In the genomic region with DNA sequence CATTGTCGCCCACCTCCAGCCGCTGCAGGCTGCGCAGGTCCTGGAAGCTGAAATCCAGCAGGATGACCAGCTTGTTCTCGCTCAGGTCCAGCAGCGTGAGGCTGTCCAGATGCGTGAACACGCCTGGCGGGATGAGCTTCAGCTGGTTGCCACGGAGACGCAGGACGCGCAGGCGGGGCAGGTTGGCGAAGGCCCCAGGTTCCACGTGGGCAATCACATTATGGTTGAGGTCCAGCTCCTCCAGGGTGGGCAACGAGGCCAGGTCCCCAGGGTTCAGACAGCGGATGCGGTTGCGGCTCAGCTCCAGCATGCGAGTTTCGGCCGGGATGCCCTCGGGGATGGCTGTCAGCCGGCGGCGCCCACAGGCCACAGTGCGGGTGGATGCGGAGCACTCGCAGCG, we compare ENCODE assay signal across 14 mouse cellular contexts. TPM values are rescaled to one million over a fixed set of nuclear protein-coding genes. Genes with fewer than 3 reads are reported as not detected.
DNase-seq lines count a peak whose midpoint lies in the region; ATAC-seq and TF ChIP-seq lines count a peak whose summit lies in the region.
"Had no signal": no experiment of that assay in that cellular context is flagged by ENCODE, and none has a peak within 500 bp of the region (broad histone marks: within the 10 kb centered on the region; RNA-seq: fewer than 3 reads in every experiment).

No protein-coding gene starts in this region.

- WGBS in liver, embryonic 11.5 days: 48% methylated on average over 30 of the region's 30 CpGs
- 63% methylated on average over 30 of the region's 30 CpGs for WGBS in liver, postnatal 0 days (ENCODE audit: insufficient replicate concordance)
- WGBS in embryonic facial prominence, embryonic 13.5 days: 60% methylated on average over 30 of the region's 30 CpGs
- WGBS in limb, embryonic 13.5 days: 57% methylated on average over 30 of the region's 30 CpGs

- 0 out of 2 replicates have a peak overlapping the region, but pooled peaks have one; percentile 8 for H3K4me3 ChIP-seq in liver, embryonic 11.5 days (ENCODE audit: low read depth, low read length)
- H3K4me3 ChIP-seq in liver, postnatal 0 days (ENCODE audit: low read depth, low read length): no peak overlapping the region
- 0 out of 2 replicates have a peak overlapping the region, but pooled peaks have one; percentile 5 for H3K4me3 ChIP-seq in embryonic facial prominence, embryonic 13.5 days
- H3K4me3 ChIP-seq in limb, embryonic 13.5 days: peak overlapping the region; percentile 15; the same call in 1 of the 2 replicates
- H3K4me3 ChIP-seq: liver, embryonic 15.5 days had no signal

- H3K4me2 ChIP-seq in liver, embryonic 11.5 days: no peak overlapping the region
- H3K4me2 ChIP-seq in liver, postnatal 0 days (ENCODE audit: low read depth, low read length): no peak overlapping the region
- peak overlapping the region; percentile 7; the same call in 1 of the 2 replicates for H3K4me2 ChIP-seq in embryonic facial prominence, embryonic 13.5 days
- 0 out of 2 replicates have a peak overlapping the region, but pooled peaks have one; percentile 14 for H3K4me2 ChIP-seq in limb, embryonic 13.5 days (replicated peaks)
- H3K4me2 ChIP-seq: liver, embryonic 15.5 days had no signal

- H3K27ac ChIP-seq in liver, embryonic 11.5 days (ENCODE audit: low read depth, low read length): no peak overlapping the region
- no peak overlapping the region for H3K27ac ChIP-seq in liver, postnatal 0 days (ENCODE audit: low read depth)
- H3K27ac ChIP-seq in embryonic facial prominence, embryonic 13.5 days: no peak overlapping the region
- no peak overlapping the region for H3K27ac ChIP-seq in limb, embryonic 13.5 days
- H3K27ac ChIP-seq: liver, embryonic 15.5 days had no signal

- peaks cover 59% of the 10 kb centered on the region for H3K27me3 ChIP-seq in liver, embryonic 11.5 days (replicated peaks; ENCODE audit: control insufficient read depth, insufficient read depth, low read length)
- peaks cover 30% of the 10 kb centered on the region for H3K27me3 ChIP-seq in liver, postnatal 0 days (ENCODE audit: insufficient read depth, low read length)
- H3K27me3 ChIP-seq in embryonic facial prominence, embryonic 13.5 days: peaks cover 57% of the 10 kb centered on the region
- peaks cover 76% of the 10 kb centered on the region for H3K27me3 ChIP-seq in limb, embryonic 13.5 days

- no peak for TF ChIP-seq CTCF in liver, postnatal 0 days (IDR thresholded peaks at IDR 0.05; ENCODE audit: low read depth)

- ATAC-seq in cerebellum, adult (ENCODE audit: insufficient number of reproducible peaks, low FRiP score, low TSS enrichment): no peak
- no peak for ATAC-seq in liver, embryonic 11.5 days (replicated peaks; ENCODE audit: low FRiP score)
- no peak for ATAC-seq in liver, postnatal 0 days
- ATAC-seq in embryonic facial prominence, embryonic 13.5 days (ENCODE audit: insufficient number of reproducible peaks, insufficient read depth, low FRiP score, low TSS enrichment, low read depth): no peak
- ATAC-seq in limb, embryonic 13.5 days (ENCODE audit: low FRiP score, low read depth): no peak
- ATAC-seq: activated CD4-positive, CD25-positive, alpha-beta regulatory T cell, adult 4 months had no signal

- peaks cover 12% of the 10 kb centered on the region for H3K4me1 ChIP-seq in liver, embryonic 11.5 days (replicated peaks; ENCODE audit: control insufficient read depth, insufficient read depth, low read length)
- H3K4me1 ChIP-seq in liver, postnatal 0 days (ENCODE audit: insufficient read depth): peaks cover 8% of the 10 kb centered on the region
- peaks cover 13% of the 10 kb centered on the region for H3K4me1 ChIP-seq in embryonic facial prominence, embryonic 13.5 days
- H3K4me1 ChIP-seq in limb, embryonic 13.5 days: peaks cover 7% of the 10 kb centered on the region

- H3K36me3 ChIP-seq in liver, embryonic 11.5 days (ENCODE audit: control insufficient read depth, insufficient read depth, low read length): no peaks in the 10 kb centered on the region; the same call in 1 of the 2 replicates
- 0 out of 2 replicates have a peak, but pooled peaks cover 2% of the 10 kb centered on the region for H3K36me3 ChIP-seq in liver, postnatal 0 days (replicated peaks; ENCODE audit: insufficient read depth, low read length)
- peaks cover 9% of the 10 kb centered on the region for H3K36me3 ChIP-seq in embryonic facial prominence, embryonic 13.5 days
- peaks cover 2% of the 10 kb centered on the region for H3K36me3 ChIP-seq in limb, embryonic 13.5 days

- no peaks in the 10 kb centered on the region for H3K9me3 ChIP-seq in liver, embryonic 11.5 days (ENCODE audit: control insufficient read depth, low read length)
- H3K9me3 ChIP-seq in liver, postnatal 0 days (ENCODE audit: low read length): no peaks in the 10 kb centered on the region
- H3K9me3 ChIP-seq in embryonic facial prominence, embryonic 13.5 days: peaks cover 14% of the 10 kb centered on the region
- H3K9me3 ChIP-seq in limb, embryonic 13.5 days: no peaks in the 10 kb centered on the region
- H3K9me3 ChIP-seq: liver, embryonic 15.5 days had no signal

- H3K9ac ChIP-seq in liver, embryonic 11.5 days (ENCODE audit: low read depth, low read length): 0 out of 2 replicates have a peak overlapping the region, but pooled peaks have one; percentile 34
- H3K9ac ChIP-seq in liver, postnatal 0 days (replicated peaks): no peak overlapping the region
- no peak overlapping the region for H3K9ac ChIP-seq in embryonic facial prominence, embryonic 13.5 days
- H3K9ac ChIP-seq in limb, embryonic 13.5 days: no peak overlapping the region
- H3K9ac ChIP-seq: liver, embryonic 15.5 days had no signal

- no peak for TF ChIP-seq EP300 in liver, postnatal 0 days (IDR thresholded peaks at IDR 0.05; ENCODE audit: low read depth)

- DNase-seq in cerebellum, postnatal 10 days: peak; percentile 60 to 62
- no peak for DNase-seq in liver, embryonic 11.5 days (ENCODE audit: low spot score)
- no peak for DNase-seq in liver, postnatal 0 days
- no peak for DNase-seq in kidney, adult 11 months
- no peak for DNase-seq in gastrocnemius, adult 18-20 months (ENCODE audit: low spot score)
- DNase-seq: kidney, adult 18-20 months; right cerebral cortex, postnatal 4 days had no signal

RNA-seq across cellular contexts. Expression of a gene that starts 8.2 kb away (rescaled TPM):
- polyA plus RNA-seq in liver, embryonic 11.5 days (2014; fragmentation: Nextera tagmentation; extraction: Ambion mirVana): 0.05 TPM in 1 of 2 replicates, not detected in the other
- polyA plus RNA-seq in liver, postnatal 0 days (2015; fragmentation: Nextera tagmentation; extraction: Ambion mirVana): not detected in 2 replicates
- 1.9 and 2.0 TPM in 2 replicates for polyA plus RNA-seq in embryonic facial prominence, embryonic 13.5 days (2015; fragmentation: Nextera tagmentation; extraction: Ambion mirVana)
- 0.92 and 1.3 TPM in 2 replicates for polyA plus RNA-seq in limb, embryonic 13.5 days (2015; fragmentation: Nextera tagmentation; extraction: Ambion mirVana)
- 10 to 100 TPM in 1 of 2 experiments, 1 to 10 TPM in 1; 8.3 to 12.6 TPM for total RNA-seq in gastrocnemius, adult 18-20 months (2021)
- total RNA-seq: megakaryocyte progenitor cell, adult 5-6 weeks; MEL had no signal
- polyA plus RNA-seq: activated CD4-positive, CD25-positive, alpha-beta regulatory T cell, adult 4 months; liver, embryonic 15.5 days had no signal

RNA-seq across cellular contexts. Expression of a gene that starts 9.2 kb away (rescaled TPM):
- 1,793 and 1,800 TPM in 2 replicates for polyA plus RNA-seq in liver, embryonic 11.5 days (2014; fragmentation: Nextera tagmentation; extraction: Ambion mirVana)
- 1,017 and 1,029 TPM in 2 replicates for polyA plus RNA-seq in liver, postnatal 0 days (2015; fragmentation: Nextera tagmentation; extraction: Ambion mirVana)
- 1,868 and 1,916 TPM in 2 replicates for polyA plus RNA-seq in embryonic facial prominence, embryonic 13.5 days (2015; fragmentation: Nextera tagmentation; extraction: Ambion mirVana)
- polyA plus RNA-seq in limb, embryonic 13.5 days (2015; fragmentation: Nextera tagmentation; extraction: Ambion mirVana): 1,885 and 1,910 TPM in 2 replicates
- 100 to 1,000 TPM; 698 to 770 TPM for total RNA-seq in gastrocnemius, adult 18-20 months (2021)

RNA-seq across cellular contexts. Expression of a gene that starts 19.4 kb away (rescaled TPM):
- polyA plus RNA-seq in liver, embryonic 11.5 days (2014; fragmentation: Nextera tagmentation; extraction: Ambion mirVana): 403 and 453 TPM in 2 replicates
- 104 and 108 TPM in 2 replicates for polyA plus RNA-seq in liver, postnatal 0 days (2015; fragmentation: Nextera tagmentation; extraction: Ambion mirVana)
- polyA plus RNA-seq in embryonic facial prominence, embryonic 13.5 days (2015; fragmentation: Nextera tagmentation; extraction: Ambion mirVana): 313 and 339 TPM in 2 replicates
- polyA plus RNA-seq in limb, embryonic 13.5 days (2015; fragmentation: Nextera tagmentation; extraction: Ambion mirVana): 310 and 314 TPM in 2 replicates
- total RNA-seq in gastrocnemius, adult 18-20 months (2021): 10 to 100 TPM; 12.6 to 14.7 TPM

RNA-seq across cellular contexts. Expression of a gene that starts 19.5 kb away (rescaled TPM):
- 58.5 and 63.8 TPM in 2 replicates for polyA plus RNA-seq in liver, embryonic 11.5 days (2014; fragmentation: Nextera tagmentation; extraction: Ambion mirVana)
- 27.6 and 27.7 TPM in 2 replicates for polyA plus RNA-seq in liver, postnatal 0 days (2015; fragmentation: Nextera tagmentation; extraction: Ambion mirVana)
- polyA plus RNA-seq in embryonic facial prominence, embryonic 13.5 days (2015; fragmentation: Nextera tagmentation; extraction: Ambion mirVana): 49.3 and 54.5 TPM in 2 replicates
- 49.0 and 54.1 TPM in 2 replicates for polyA plus RNA-seq in limb, embryonic 13.5 days (2015; fragmentation: Nextera tagmentation; extraction: Ambion mirVana)
- 10 to 100 TPM; 12.4 to 12.6 TPM for total RNA-seq in gastrocnemius, adult 18-20 months (2021)

RNA-seq across cellular contexts. Expression of a gene that starts 22.3 kb away (rescaled TPM):
- polyA plus RNA-seq in liver, embryonic 11.5 days (2014; fragmentation: Nextera tagmentation; extraction: Ambion mirVana): 1.1 and 1.5 TPM in 2 replicates
- 1.6 TPM in 1 of 2 replicates, not detected in the other for polyA plus RNA-seq in liver, postnatal 0 days (2015; fragmentation: Nextera tagmentation; extraction: Ambion mirVana)
- polyA plus RNA-seq in embryonic facial prominence, embryonic 13.5 days (2015; fragmentation: Nextera tagmentation; extraction: Ambion mirVana): 0.76 and 2.2 TPM in 2 replicates
- 4.5 and 5.2 TPM in 2 replicates for polyA plus RNA-seq in limb, embryonic 13.5 days (2015; fragmentation: Nextera tagmentation; extraction: Ambion mirVana)
- 100 to 1,000 TPM; 448 to 461 TPM for total RNA-seq in gastrocnemius, adult 18-20 months (2021)
- total RNA-seq: megakaryocyte progenitor cell, adult 5-6 weeks; MEL had no signal
- polyA plus RNA-seq: activated CD4-positive, CD25-positive, alpha-beta regulatory T cell, adult 4 months had no signal

Comparison
In these comparisons a context has a peak if more than half of its experiments do, and no peak if none do; other contexts are left out.
1. DNase-seq: peak in cerebellum, postnatal 10 days (2 of 2); none in liver, embryonic 11.5 days (single experiment), liver, postnatal 0 days (single experiment), kidney, adult 11 months (single experiment) and gastrocnemius, adult 18-20 months (single experiment).
2. H3K4me2 ChIP-seq: peak in embryonic facial prominence, embryonic 13.5 days (single experiment) and limb, embryonic 13.5 days (single experiment); none in liver, embryonic 11.5 days (single experiment) and liver, postnatal 0 days (single experiment).